Mouse (Mus musculus): ENCODE measurements around the gene F2r. TPM values are rescaled to one million over a fixed set of nuclear protein-coding genes. Genes with fewer than 3 reads are reported as not detected.

Gene F2r
- polyA plus RNA-seq (2012; rRNA removed) = 1.0 and 1.1 TPM in 2 replicates

DNA sequence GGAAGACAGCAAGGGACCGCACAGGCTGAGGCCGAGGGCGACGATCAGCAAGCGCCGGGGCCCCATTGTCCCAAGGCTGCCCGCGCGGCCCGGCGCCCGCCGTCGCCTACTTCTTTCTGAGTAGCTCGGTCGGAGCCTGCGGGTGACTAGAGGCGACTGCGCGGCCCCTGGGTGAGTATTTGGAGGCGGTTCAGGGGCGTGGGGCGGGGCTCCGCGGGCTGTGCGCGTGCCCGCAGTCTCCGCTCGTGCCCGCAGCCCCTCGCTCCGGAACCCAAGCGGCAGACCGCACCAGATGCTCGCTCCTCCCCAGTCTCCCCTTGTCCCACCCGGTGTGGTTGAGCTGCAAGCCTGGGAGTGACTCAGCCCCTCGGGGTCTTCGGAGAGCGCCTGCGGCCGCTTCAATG, at the start of gene F2r:
Gene F2r, minus strand, starts transcription at position 179 of the 404 bp plus-strand sequence.
- TF ChIP-seq CTCF (IDR thresholded peaks at IDR 0.05; ENCODE audit: control insufficient read depth, insufficient read depth, insufficient replicate concordance, low read depth, low read length) = no peak
- 0 out of 2 replicates have a peak, but pooled peaks have one; percentile 6 for TF ChIP-seq POLR2A (IDR thresholded peaks at IDR 0.05; ENCODE audit: control insufficient read depth, low read depth, low read length)
- peaks cover 2% of the 10 kb centered on the region; the same call in 1 of the 2 replicates for H3K27me3 ChIP-seq (ENCODE audit: control insufficient read depth, insufficient read depth, low read length)
- H3K4me1 ChIP-seq (ENCODE audit: control insufficient read depth, insufficient read depth, low read length) = peaks cover 9% of the 10 kb centered on the region
- no peaks in the 10 kb centered on the region for H3K36me3 ChIP-seq (ENCODE audit: control insufficient read depth, insufficient read depth, low read length)
- H3K27ac ChIP-seq (ENCODE audit: control insufficient read depth, insufficient read depth, low read depth, low read length) = no peak within 1 kb of the TSS; the same call in 1 of the 2 replicates
- H3K4me3 ChIP-seq (ENCODE audit: control insufficient read depth, low read depth, low read length) = peak within 1 kb of the TSS; percentile 88

DNA sequence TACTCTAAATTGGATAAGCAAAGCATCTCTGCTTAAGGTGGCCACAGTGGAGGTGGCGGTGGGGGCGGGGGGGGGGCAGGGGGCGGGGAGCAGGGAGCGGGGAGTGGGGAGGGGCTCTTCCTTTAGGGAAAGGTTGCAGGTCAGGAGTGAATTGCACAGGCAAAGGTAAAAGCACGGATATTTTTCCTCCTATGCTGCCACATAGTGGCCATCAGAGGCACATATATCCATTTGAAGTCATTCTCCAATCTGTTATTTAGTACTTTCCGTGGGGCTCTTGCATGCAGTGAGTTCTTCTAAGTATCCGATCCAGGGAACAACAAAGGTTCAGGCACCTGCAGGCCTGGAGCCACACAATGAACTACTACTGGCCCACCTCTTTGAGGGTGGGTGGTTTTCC, 49.0 kb upstream of the F2r start:
- no peaks in the 10 kb centered on the region; the same call in 1 of the 2 replicates for H3K4me1 ChIP-seq (ENCODE audit: control insufficient read depth, insufficient read depth, low read length)
- H3K27me3 ChIP-seq (ENCODE audit: control insufficient read depth, insufficient read depth, low read length) = no peaks in the 10 kb centered on the region
- TF ChIP-seq CTCF (IDR thresholded peaks at IDR 0.05; ENCODE audit: control insufficient read depth, insufficient read depth, insufficient replicate concordance, low read depth, low read length) = no peak
- no peak for TF ChIP-seq POLR2A (IDR thresholded peaks at IDR 0.05; ENCODE audit: control insufficient read depth, low read depth, low read length)
- H3K27ac ChIP-seq (ENCODE audit: control insufficient read depth, insufficient read depth, low read depth, low read length) = no peak overlapping the region
- H3K36me3 ChIP-seq (ENCODE audit: control insufficient read depth, insufficient read depth, low read length) = no peaks in the 10 kb centered on the region
- no peak overlapping the region for H3K4me3 ChIP-seq (ENCODE audit: control insufficient read depth, low read depth, low read length)

DNA sequence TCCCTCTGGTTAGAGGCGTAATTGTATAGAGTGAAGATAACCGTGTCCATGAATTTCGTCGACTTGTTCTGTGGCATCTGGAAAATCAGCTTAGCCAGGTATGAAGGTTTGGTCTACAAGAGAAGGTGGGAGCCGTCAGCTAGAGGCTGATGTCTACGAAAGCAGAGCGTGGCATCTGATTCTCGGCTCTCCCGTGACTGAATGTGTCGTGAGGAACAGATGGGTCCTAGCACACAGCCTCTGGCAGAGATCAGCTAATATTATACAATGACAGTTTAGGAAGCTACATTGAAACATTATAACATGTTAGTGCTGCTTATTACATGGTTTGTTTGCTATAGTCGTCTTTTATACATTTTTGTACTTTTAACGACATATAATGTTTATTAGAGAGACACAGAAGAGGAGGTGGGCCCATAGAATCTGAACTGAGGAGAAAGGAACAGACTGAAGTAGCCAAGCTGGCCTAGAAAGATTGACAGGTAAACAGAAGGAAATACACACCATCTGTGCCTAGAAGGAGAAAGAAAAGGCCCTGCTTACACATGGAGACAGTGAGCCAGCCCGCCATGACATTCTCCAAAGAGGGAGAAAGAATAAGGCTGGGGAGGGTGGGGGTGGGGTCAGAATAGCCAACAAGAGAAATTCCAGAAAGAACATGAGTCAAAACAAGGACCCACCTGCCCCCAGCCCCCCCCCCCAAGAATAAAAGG, 47.5 kb upstream of the F2r start:
- Histone ChIP-seq H3K4me1 (ENCODE audit: control insufficient read depth, insufficient read depth, low read length) (no peaks in the 10 kb centered on the region), H3K36me3 (ENCODE audit: control insufficient read depth, insufficient read depth, low read length) (no peaks in the 10 kb centered on the region), H3K4me3 (ENCODE audit: control insufficient read depth, low read depth, low read length) (no peak overlapping the region), H3K27me3 (ENCODE audit: control insufficient read depth, insufficient read depth, low read length) (no peaks in the 10 kb centered on the region), H3K27ac (ENCODE audit: control insufficient read depth, insufficient read depth, low read depth, low read length) (no peak overlapping the region)
- TF ChIP-seq POLR2A (IDR thresholded peaks at IDR 0.05; ENCODE audit: control insufficient read depth, low read depth, low read length) (no peak), CTCF (IDR thresholded peaks at IDR 0.05; ENCODE audit: control insufficient read depth, insufficient read depth, insufficient replicate concordance, low read depth, low read length) (no peak)

DNA sequence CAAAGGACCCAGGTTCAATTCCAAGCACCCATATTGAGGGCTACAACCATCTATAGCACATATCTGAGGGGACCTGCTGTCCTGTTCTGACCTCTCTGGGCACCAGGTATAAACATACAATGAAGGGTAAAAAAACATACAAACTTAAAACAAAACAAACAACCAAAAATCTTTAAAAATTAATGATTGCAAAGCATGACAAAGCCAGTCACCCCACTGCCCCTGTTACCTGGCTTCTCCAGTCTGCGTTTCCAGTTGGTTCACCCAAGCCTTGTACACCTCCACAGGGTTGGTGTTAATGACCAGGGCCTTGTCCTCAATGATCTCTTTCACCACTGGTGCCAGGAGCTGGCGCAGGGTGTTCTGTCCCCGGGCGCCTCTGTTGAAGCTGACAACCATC, 45.5 kb upstream of the F2r start:
- H3K27ac ChIP-seq (ENCODE audit: control insufficient read depth, insufficient read depth, low read depth, low read length) = no peak overlapping the region
- H3K36me3 ChIP-seq (ENCODE audit: control insufficient read depth, insufficient read depth, low read length) = no peaks in the 10 kb centered on the region
- H3K4me3 ChIP-seq (ENCODE audit: control insufficient read depth, low read depth, low read length) = no peak overlapping the region
- TF ChIP-seq CTCF (IDR thresholded peaks at IDR 0.05; ENCODE audit: control insufficient read depth, insufficient read depth, insufficient replicate concordance, low read depth, low read length) (no peak), POLR2A (IDR thresholded peaks at IDR 0.05; ENCODE audit: control insufficient read depth, low read depth, low read length) (no peak)
- H3K4me1 ChIP-seq (ENCODE audit: control insufficient read depth, insufficient read depth, low read length) = no peaks in the 10 kb centered on the region
- H3K27me3 ChIP-seq (ENCODE audit: control insufficient read depth, insufficient read depth, low read length) = no peaks in the 10 kb centered on the region

DNA sequence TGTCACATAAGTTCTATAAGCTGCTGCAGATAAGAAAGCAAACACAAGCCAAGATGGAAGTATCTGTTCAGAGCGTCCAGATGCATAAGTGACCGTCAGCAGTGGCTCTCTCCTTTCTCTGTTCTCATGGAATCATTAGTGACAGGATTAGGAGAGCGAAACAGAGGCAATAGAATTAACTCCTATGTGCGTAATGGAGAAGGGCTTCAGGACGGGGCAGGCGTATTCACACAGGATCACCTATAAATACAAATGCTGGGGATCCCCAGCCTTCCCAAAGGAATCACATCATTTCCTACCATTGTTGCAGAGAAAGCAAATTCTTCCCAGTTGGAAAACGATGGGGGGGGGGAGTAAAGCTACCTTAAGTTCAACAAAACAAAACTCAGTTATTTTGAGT, 41.1 kb upstream of the F2r start:
- TF ChIP-seq POLR2A (IDR thresholded peaks at IDR 0.05; ENCODE audit: control insufficient read depth, low read depth, low read length) = no peak
- no peak for TF ChIP-seq CTCF (IDR thresholded peaks at IDR 0.05; ENCODE audit: control insufficient read depth, insufficient read depth, insufficient replicate concordance, low read depth, low read length)
- Histone ChIP-seq H3K4me3 (ENCODE audit: control insufficient read depth, low read depth, low read length) (no peak overlapping the region), H3K36me3 (ENCODE audit: control insufficient read depth, insufficient read depth, low read length) (no peaks in the 10 kb centered on the region), H3K27me3 (ENCODE audit: control insufficient read depth, insufficient read depth, low read length) (no peaks in the 10 kb centered on the region), H3K4me1 (ENCODE audit: control insufficient read depth, insufficient read depth, low read length) (no peaks in the 10 kb centered on the region), H3K27ac (ENCODE audit: control insufficient read depth, insufficient read depth, low read depth, low read length) (no peak overlapping the region)

DNA sequence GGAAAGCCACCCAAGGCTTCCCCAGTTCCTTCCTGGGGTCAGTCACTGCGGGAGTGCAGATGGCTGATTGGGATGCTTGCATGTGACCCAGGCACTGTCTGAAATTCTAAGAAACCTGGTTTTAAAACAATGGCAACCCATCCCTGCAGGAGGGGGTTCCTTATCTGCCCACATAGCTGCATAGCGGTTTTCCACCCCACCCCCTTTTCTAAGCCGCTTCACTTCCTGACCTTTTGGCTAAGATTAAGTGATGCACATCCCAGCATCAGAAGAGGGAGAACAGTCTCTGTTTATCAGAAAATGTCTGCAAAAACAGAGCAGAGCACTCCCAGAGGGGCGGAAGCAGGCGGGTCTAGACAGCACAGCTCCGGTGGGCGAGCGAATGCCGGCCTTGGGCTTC, 38.9 kb upstream of the F2r start:
- no peaks in the 10 kb centered on the region for H3K27me3 ChIP-seq (ENCODE audit: control insufficient read depth, insufficient read depth, low read length)
- no peak overlapping the region for H3K4me3 ChIP-seq (ENCODE audit: control insufficient read depth, low read depth, low read length)
- no peak overlapping the region for H3K27ac ChIP-seq (ENCODE audit: control insufficient read depth, insufficient read depth, low read depth, low read length)
- TF ChIP-seq POLR2A (IDR thresholded peaks at IDR 0.05; ENCODE audit: control insufficient read depth, low read depth, low read length) = no peak
- no peak for TF ChIP-seq CTCF (IDR thresholded peaks at IDR 0.05; ENCODE audit: control insufficient read depth, insufficient read depth, insufficient replicate concordance, low read depth, low read length)
- no peaks in the 10 kb centered on the region for H3K36me3 ChIP-seq (ENCODE audit: control insufficient read depth, insufficient read depth, low read length)
- no peaks in the 10 kb centered on the region for H3K4me1 ChIP-seq (ENCODE audit: control insufficient read depth, insufficient read depth, low read length)

DNA sequence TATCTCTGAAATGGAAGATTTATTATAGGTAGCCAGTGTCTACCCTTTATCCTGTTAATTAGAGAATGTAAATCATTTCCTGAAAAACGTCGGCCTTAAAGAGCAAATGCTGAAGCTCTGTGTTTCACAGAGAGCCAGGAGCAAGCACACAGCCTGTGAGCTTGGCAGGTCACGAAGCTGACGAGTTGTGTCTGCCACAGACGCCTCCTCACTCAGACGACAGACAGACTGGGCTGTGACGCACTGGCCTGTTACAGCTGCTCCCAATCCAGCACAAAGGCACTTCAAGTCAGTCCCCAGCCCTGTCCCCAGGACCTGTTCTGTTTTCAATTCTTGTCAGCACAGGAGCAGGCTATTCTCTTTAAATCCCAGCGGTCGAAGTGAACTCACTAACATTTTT, 37.0 kb upstream of the F2r start:
- Histone ChIP-seq H3K4me1 (ENCODE audit: control insufficient read depth, insufficient read depth, low read length) (no peaks in the 10 kb centered on the region), H3K27ac (ENCODE audit: control insufficient read depth, insufficient read depth, low read depth, low read length) (no peak overlapping the region), H3K36me3 (ENCODE audit: control insufficient read depth, insufficient read depth, low read length) (no peaks in the 10 kb centered on the region), H3K4me3 (ENCODE audit: control insufficient read depth, low read depth, low read length) (no peak overlapping the region), H3K27me3 (ENCODE audit: control insufficient read depth, insufficient read depth, low read length) (no peaks in the 10 kb centered on the region)
- TF ChIP-seq CTCF (IDR thresholded peaks at IDR 0.05; ENCODE audit: control insufficient read depth, insufficient read depth, insufficient replicate concordance, low read depth, low read length) (no peak), POLR2A (IDR thresholded peaks at IDR 0.05; ENCODE audit: control insufficient read depth, low read depth, low read length) (no peak)
